Mouse (Mus musculus): ENCODE measurements around the gene Cdh23. TPM values are rescaled to one million over a fixed set of nuclear protein-coding genes. Genes with fewer than 3 reads are reported as not detected.
"Not testable (repeated sequence)": the region's sequence is repeated elsewhere in the genome, so short reads cannot be mapped to it uniquely, and the experiment has no call there.

Gene Cdh23
- polyA plus RNA-seq (2015; fragmentation: Nextera tagmentation; extraction: Ambion mirVana): 0.62 and 0.66 TPM in 2 replicates

DNA sequence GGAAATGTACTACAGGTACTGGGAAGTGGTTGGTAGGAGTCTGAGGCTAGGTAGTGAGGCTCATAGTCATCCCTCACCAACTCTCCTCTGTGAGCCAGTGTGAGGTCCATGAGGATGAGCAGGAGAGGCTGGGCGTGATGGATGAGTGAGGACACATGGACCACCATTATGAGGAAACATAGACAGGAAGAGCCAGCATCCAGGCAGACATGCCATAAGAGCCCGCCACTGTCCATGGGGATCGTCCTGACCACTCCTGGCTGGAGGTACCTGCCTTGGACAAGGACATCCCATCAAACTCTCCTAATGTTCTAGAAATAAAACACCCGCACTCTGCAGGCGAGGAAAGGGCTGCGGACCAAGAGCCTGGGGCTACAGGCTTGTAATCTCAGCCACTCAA lies at the start of gene Cdh23:
Gene Cdh23, minus strand, starts transcription at position 101 of the 400 bp plus-strand sequence.
- H3K9me3 ChIP-seq (replicated peaks): no peaks in the 10 kb centered on the region
- H3K27me3 ChIP-seq: peaks cover 29% of the 10 kb centered on the region
- peaks cover 5% of the 10 kb centered on the region for H3K4me1 ChIP-seq
- H3K36me3 ChIP-seq: no peaks in the 10 kb centered on the region
- H3K4me3 ChIP-seq (replicated peaks): no peak within 1 kb of the TSS
- H3K9ac ChIP-seq: no peak within 1 kb of the TSS
- no peak within 1 kb of the TSS for H3K27ac ChIP-seq
- no peak within 1 kb of the TSS for H3K4me2 ChIP-seq
- no peak for ATAC-seq (replicated peaks; ENCODE audit: low FRiP score)
- WGBS: 86% methylated on average over 6 of the region's 6 CpGs

DNA sequence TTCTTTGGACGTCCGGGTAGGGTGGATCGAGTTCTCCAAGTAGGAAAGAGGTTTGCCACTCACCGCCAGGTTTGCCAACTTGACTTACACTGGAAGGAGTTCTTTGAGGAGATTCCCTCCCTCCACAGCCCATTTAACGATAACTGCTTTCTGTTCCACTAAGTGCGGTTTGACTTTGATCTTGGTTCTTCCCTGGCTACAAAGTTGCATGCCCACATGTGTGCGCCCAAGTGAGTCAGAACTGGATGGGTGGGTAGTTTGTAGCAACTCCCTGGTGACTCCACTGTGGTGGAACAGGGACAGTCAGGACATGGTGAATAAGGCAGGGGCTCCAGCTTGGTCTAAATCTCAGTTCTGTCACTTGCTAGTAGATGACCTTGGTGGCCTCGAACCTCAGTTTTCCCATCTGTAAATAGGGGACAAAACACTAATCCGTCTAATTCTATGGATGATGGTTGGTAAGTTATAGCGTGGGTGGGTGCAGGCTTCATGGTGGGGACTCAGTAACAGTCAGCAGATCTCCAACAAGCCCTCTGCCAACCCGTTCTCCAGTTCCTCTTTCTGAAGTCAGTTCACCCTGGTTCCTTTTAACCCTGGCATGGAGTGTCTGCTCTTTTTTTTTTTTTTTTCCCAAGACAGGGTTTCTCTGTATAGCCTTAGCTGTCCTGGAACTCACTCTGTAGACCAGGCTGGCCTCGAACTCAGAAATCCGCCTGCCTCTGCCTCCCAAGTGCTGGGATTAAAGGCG lies 48.4 kb upstream of the Cdh23 start:
- Histone ChIP-seq H3K27ac (peak overlapping the region; percentile 66; the same call in 1 of the 2 replicates), H3K27me3 (no peaks in the 10 kb centered on the region), H3K4me1 (peaks cover 32% of the 10 kb centered on the region), H3K9me3 (replicated peaks) (no peaks in the 10 kb centered on the region), H3K4me2 (no peak overlapping the region), H3K4me3 (replicated peaks) (no peak overlapping the region), H3K36me3 (peaks cover 3% of the 10 kb centered on the region; the same call in 1 of the 2 replicates), H3K9ac (no peak overlapping the region)
- ATAC-seq (replicated peaks; ENCODE audit: low FRiP score): no peak; the same call in 1 of the 2 replicates
- 70% methylated on average over 14 of the region's 14 CpGs for WGBS

DNA sequence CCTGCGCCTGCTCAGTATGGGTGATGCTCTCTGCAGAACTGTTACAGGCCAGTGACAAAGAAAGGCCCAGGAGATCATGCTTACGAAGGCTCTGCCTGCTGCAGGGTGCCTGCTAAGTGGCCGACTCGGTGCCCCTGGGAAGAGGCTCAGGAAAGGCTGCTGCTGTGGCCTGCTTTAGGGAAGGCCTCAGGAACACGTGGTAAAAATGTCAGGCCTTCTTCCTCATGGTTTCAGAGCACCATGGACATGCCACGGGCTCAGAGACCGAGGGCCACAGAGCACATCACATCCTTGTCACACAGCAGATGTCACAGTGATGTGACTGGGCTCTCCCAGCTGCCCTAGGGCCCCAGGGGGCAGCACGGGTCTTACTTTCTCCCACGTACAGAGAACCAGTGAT lies 47.4 kb upstream of the Cdh23 start:
- peaks cover 2% of the 10 kb centered on the region; the same call in 1 of the 2 replicates for H3K36me3 ChIP-seq
- 68% methylated on average over 9 of the region's 9 CpGs for WGBS
- no peaks in the 10 kb centered on the region for H3K27me3 ChIP-seq
- no peak for ATAC-seq (replicated peaks; ENCODE audit: low FRiP score)
- peaks cover 35% of the 10 kb centered on the region for H3K4me1 ChIP-seq
- no peak overlapping the region for H3K4me2 ChIP-seq
- peak overlapping the region; percentile 66; the same call in 1 of the 2 replicates for H3K27ac ChIP-seq
- no peak overlapping the region for H3K4me3 ChIP-seq (replicated peaks)
- no peak overlapping the region for H3K9ac ChIP-seq
- H3K9me3 ChIP-seq (replicated peaks): no peaks in the 10 kb centered on the region

DNA sequence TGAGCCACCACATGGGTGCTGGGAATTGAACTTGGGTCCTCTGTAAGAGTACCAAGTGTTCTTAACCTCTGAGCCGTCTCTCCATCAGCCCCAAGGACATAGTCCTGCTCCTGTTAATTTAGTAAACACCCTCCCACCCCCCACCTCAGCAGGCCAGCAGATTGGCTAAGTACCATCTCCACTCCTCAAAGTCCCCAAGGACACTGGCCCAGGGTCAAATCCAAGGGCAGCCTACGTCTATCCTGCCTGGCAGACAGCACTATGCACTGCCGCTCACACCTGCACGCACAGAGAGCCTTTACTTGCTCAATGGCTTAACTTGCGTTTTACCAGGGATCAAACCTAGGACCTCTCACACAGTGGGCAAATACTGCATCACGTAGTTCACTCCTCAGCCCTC lies 46.7 kb upstream of the Cdh23 start:
- Histone ChIP-seq H3K4me1 (peaks cover 33% of the 10 kb centered on the region), H3K9ac (no peak overlapping the region), H3K27ac (no peak overlapping the region), H3K4me3 (replicated peaks) (no peak overlapping the region), H3K27me3 (no peaks in the 10 kb centered on the region), H3K4me2 (no peak overlapping the region), H3K9me3 (replicated peaks) (no peaks in the 10 kb centered on the region), H3K36me3 (no peaks in the 10 kb centered on the region)
- 81% methylated on average over 6 of the region's 6 CpGs for WGBS
- no peak for ATAC-seq (replicated peaks; ENCODE audit: low FRiP score)

DNA sequence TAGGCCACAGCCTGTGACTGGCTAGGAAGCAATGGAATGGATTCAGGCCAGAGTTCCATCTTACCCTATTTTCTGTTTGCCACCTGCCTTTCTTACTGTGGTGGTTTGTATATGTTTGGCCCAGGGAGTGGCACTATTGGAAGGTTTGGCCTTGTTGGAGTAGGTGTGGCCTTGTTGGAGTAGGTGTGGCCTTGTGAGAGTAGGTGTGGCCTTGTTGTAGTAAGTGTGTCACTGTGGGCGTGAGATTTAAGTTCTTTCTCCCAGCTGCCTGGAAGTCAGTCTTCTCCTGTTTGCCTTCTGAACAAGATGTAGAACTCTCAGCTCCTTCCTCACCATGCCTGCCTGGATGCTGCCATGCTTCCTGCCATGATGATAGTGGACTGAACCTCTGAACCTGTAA lies 46.0 kb upstream of the Cdh23 start:
- not testable (repeated sequence) for H3K4me3 ChIP-seq (replicated peaks); H3K4me2 ChIP-seq; H3K27me3 ChIP-seq; H3K27ac ChIP-seq; H3K36me3 ChIP-seq; ATAC-seq (replicated peaks; ENCODE audit: low FRiP score); H3K9me3 ChIP-seq (replicated peaks); H3K9ac ChIP-seq
- peaks cover 31% of the 10 kb centered on the region for H3K4me1 ChIP-seq
- 75% methylated on average over 1 of the region's 1 CpGs for WGBS

DNA sequence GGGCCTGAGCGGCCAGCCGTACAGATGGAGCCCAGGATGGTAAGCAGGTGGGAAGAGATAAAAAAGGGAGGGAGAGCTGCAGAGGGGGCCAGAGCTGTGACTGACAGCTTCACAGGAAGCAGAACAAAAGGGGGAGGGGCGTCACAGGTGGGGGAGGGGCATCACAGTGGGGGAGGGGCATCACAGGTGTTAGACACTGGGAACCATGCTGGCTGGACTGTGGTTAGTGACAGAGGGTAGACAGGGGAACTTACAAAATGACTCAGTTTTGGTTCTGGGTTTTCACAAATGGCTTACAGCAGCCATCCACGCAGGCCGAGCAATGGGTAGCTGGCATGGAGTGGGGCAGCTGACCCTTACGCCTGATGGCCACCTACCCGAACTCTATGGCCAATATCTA lies 45.1 kb upstream of the Cdh23 start:
- ATAC-seq (replicated peaks; ENCODE audit: low FRiP score): no peak
- Histone ChIP-seq H3K4me3 (replicated peaks) (no peak overlapping the region), H3K27me3 (no peaks in the 10 kb centered on the region), H3K36me3 (no peaks in the 10 kb centered on the region), H3K27ac (no peak overlapping the region), H3K4me2 (no peak overlapping the region), H3K9me3 (replicated peaks) (no peaks in the 10 kb centered on the region), H3K9ac (no peak overlapping the region), H3K4me1 (peaks cover 34% of the 10 kb centered on the region)
- 82% methylated on average over 7 of the region's 7 CpGs for WGBS

DNA sequence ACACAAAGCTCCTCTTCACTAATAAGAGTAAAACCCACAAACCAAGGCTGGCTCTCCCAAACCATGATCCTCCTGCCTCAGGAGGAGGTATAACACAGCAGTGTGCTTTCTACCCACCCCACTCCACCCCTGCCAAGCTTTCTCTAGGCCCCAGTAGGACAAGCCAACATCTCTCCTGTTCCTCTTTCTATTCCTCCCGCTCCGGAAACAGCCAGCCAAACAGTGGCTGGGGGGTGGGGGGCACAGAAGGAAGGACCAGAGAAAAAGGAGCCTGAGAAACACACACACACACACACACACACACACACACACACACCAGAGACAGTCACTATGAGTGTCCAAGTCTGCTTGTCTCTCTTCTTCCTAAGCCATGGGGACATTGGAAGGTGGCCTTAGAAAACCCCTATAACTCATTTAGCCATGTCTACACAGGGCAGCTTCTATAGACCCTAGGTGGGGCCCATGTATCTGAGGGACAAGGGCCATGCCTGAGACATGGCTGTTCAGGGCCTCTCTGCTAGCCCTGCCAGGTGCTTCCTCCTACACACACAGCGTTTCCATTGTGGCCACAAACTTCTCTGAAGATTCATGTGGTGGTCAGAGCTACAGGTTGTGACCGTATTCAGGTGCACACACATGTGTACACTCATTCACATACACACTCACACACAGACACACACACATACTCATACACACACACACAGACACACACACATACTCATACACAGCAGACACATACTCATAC lies 43.5 kb upstream of the Cdh23 start:
- no peak overlapping the region for H3K4me2 ChIP-seq
- H3K27ac ChIP-seq: no peak overlapping the region
- no peak overlapping the region for H3K4me3 ChIP-seq (replicated peaks)
- H3K9ac ChIP-seq: no peak overlapping the region
- H3K4me1 ChIP-seq: peaks cover 28% of the 10 kb centered on the region
- WGBS: 90% methylated on average over 4 of the region's 4 CpGs
- H3K9me3 ChIP-seq (replicated peaks): no peaks in the 10 kb centered on the region
- no peak for ATAC-seq (replicated peaks; ENCODE audit: low FRiP score)
- no peaks in the 10 kb centered on the region for H3K36me3 ChIP-seq
- no peaks in the 10 kb centered on the region for H3K27me3 ChIP-seq

DNA sequence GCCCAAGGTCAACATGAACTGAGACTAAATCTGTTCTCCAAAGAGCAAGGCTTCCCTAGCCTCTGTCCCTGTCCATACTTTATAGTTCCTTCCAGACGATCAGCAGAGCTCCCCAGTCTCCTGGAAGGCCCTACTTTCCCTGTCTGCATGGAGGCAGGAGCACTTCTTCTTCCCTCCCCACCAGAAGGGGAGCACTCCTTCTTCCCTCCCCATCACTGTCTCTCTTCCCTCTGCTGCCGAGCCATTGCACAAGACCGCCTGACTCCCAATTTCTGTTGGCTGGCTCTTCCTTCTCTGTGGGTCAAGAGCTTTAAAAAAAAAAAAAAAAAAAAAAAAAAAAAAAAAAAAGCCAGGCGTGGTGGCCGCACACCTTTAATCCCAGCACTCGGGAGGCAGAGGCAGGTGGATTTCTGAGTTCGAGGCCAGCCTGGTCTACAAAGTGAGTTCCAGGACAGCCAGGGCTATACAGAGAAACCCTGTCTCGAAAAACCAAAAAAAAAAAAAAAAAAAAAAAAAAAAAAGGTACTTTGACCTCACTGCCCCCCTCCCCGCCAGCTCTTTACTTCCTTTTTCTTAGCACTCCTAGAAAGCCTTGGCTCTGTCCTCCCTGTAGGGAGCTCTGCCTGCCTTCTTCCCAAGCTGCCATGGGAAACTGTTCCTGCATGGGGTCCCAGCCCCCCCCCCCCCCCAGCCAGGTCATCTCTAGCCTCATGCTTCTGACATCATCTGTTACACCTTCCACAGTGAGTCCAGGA lies 41.8 kb upstream of the Cdh23 start:
- H3K27ac ChIP-seq: peak overlapping the region; percentile 64; the same call in 1 of the 2 replicates
- no peak overlapping the region for H3K4me2 ChIP-seq
- 83% methylated on average over 8 of the region's 9 CpGs for WGBS
- no peak overlapping the region for H3K4me3 ChIP-seq (replicated peaks)
- H3K4me1 ChIP-seq: peaks cover 24% of the 10 kb centered on the region
- H3K27me3 ChIP-seq: no peaks in the 10 kb centered on the region
- H3K9ac ChIP-seq: no peak overlapping the region
- no peak for ATAC-seq (replicated peaks; ENCODE audit: low FRiP score)
- no peaks in the 10 kb centered on the region for H3K36me3 ChIP-seq
- H3K9me3 ChIP-seq (replicated peaks): no peaks in the 10 kb centered on the region

DNA sequence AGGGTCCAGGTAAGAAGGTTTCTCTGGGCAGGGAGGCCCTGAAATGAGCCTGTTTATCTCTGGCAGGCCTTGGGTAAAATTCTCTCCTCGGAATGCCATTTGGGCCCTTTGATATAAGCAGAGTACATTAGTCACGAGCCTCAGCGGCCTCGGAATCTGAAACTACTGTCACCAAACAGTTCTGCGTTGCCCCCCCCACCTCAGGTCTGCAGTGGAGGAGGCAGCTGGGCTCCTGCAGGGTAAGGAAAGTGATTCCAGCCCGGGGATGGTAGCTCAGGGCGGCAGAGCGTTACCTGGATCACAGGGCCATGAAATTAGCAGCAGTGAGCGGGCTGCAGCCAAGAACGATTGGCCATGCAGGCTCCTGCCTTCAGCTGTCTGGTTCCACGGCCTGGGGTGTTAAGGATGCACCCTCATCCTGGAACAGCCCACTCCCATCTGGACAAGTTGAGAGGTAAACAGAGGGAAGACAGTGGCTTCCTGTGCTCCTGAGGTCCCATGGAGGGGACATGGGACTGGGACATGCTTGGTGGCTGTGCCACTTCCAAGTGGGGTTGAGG lies 41.0 kb upstream of the Cdh23 start:
- no peak overlapping the region for H3K4me3 ChIP-seq (replicated peaks)
- peak; percentile 61 for ATAC-seq (replicated peaks; ENCODE audit: low FRiP score)
- peak overlapping the region; percentile 64 for H3K27ac ChIP-seq

DNA sequence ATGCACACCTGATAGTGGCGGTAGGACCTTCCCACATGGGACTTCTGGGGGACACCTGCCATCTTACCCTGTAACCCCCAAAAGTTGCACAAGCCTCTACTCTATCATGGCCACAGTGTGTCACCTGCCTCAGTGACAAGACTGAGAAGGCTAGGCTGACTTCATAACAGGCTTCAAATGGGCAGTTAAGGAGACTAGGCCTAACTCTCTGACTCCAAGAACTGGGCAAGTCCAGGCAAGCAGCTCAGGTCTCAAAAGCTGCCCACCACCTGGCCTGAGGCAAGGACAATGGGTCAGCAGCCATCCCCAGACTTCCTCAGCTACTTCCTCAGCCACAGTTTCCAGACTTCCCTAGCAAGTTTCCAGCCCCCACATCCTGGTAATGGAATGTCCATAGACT lies 39.4 kb upstream of the Cdh23 start:
- no peak for ATAC-seq (replicated peaks; ENCODE audit: low FRiP score)
- no peak overlapping the region for H3K9ac ChIP-seq
- no peaks in the 10 kb centered on the region for H3K36me3 ChIP-seq
- no peaks in the 10 kb centered on the region for H3K27me3 ChIP-seq
- no peak overlapping the region for H3K4me3 ChIP-seq (replicated peaks)
- no peaks in the 10 kb centered on the region for H3K9me3 ChIP-seq (replicated peaks)
- WGBS: 100% methylated on average over 1 of the region's 1 CpGs
- H3K4me2 ChIP-seq: no peak overlapping the region
- no peak overlapping the region for H3K27ac ChIP-seq
- H3K4me1 ChIP-seq: peaks cover 26% of the 10 kb centered on the region

More for the DNA sequence above, 41.0 kb upstream of the Cdh23 start:
- H3K36me3 ChIP-seq: no peaks in the 10 kb centered on the region
- no peaks in the 10 kb centered on the region for H3K9me3 ChIP-seq (replicated peaks)
- 39% methylated on average over 11 of the region's 11 CpGs for WGBS
- H3K9ac ChIP-seq: no peak overlapping the region
- no peak overlapping the region for H3K4me2 ChIP-seq
- H3K4me1 ChIP-seq: peaks cover 26% of the 10 kb centered on the region
- no peaks in the 10 kb centered on the region for H3K27me3 ChIP-seq

DNA sequence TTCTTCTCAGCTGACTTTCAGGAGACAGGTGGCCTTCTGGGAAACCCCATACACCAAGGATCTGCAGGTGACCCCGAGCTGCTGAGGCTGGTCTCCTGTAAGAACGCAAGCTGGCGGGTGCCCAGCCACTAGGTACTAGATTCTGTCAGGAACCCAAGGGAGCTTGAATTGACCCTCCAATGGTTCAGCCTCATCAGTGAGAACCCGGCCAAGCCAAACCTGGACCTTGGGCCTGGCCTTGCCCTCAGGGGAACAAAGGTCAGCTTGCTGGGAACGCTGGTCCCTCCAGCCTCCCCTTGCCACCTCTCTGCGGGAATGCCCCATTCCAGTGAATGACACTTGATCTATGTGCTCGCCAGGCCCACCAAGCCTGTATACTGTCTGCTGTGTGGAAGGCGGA lies 37.2 kb upstream of the Cdh23 start:
- no peaks in the 10 kb centered on the region for H3K36me3 ChIP-seq
- no peak overlapping the region for H3K4me3 ChIP-seq (replicated peaks)
- no peak overlapping the region for H3K4me2 ChIP-seq
- no peak for ATAC-seq (replicated peaks; ENCODE audit: low FRiP score)
- H3K9me3 ChIP-seq (replicated peaks): no peaks in the 10 kb centered on the region
- no peak overlapping the region for H3K9ac ChIP-seq
- no peak overlapping the region for H3K27ac ChIP-seq
- 68% methylated on average over 8 of the region's 8 CpGs for WGBS
- H3K27me3 ChIP-seq: no peaks in the 10 kb centered on the region
- peaks cover 23% of the 10 kb centered on the region for H3K4me1 ChIP-seq
